Mouse (Mus musculus): ENCODE data around the gene Fhod1. TPM values are rescaled to one million over a fixed set of nuclear protein-coding genes. Genes with fewer than 3 reads are reported as not detected.

Gene Fhod1
- polyA plus RNA-seq, 1 experiment, result 13.0 TPM

- TF ChIP-seq POLR2A (IDR thresholded peaks at IDR 0.05; ENCODE audit: insufficient read depth, low read length), result no peak
- no peak for TF ChIP-seq CTCF (IDR thresholded peaks at IDR 0.05; ENCODE audit: low read depth, low read length)
- TF ChIP-seq EP300 (IDR thresholded peaks at IDR 0.05; ENCODE audit: insufficient read depth, low read depth, low read length), result no peak
- H3K27ac ChIP-seq (ENCODE audit: insufficient read depth, low read length), result peak within 1 kb of the TSS; percentile 21
- peaks cover 6% of the 10 kb centered on the region for H3K4me1 ChIP-seq (ENCODE audit: control insufficient read depth, insufficient read depth, low read length)
- peaks cover 36% of the 10 kb centered on the region for H3K36me3 ChIP-seq (ENCODE audit: control insufficient read depth, insufficient read depth, low read length, poor library complexity, severe bottlenecking)
- H3K9me3 ChIP-seq (replicated peaks; ENCODE audit: control insufficient read depth, insufficient read depth, low read length, poor library complexity, severe bottlenecking), result no peaks in the 10 kb centered on the region
- no peaks in the 10 kb centered on the region for H3K27me3 ChIP-seq (ENCODE audit: control insufficient read depth, insufficient read depth, low read length, poor library complexity, severe bottlenecking)
- H3K4me3 ChIP-seq (ENCODE audit: low read depth, low read length), result peak within 1 kb of the TSS; percentile 97
- H3K9ac ChIP-seq (ENCODE audit: low read depth, poor library complexity, severe bottlenecking), result peak within 1 kb of the TSS; percentile 94
Measured at GRCm38 (mm10) chr8:105297511-105298192, 50.1 kb downstream of the Fhod1 start, which contains the start of gene E2f4. Gene E2f4 (plus strand): TSS chr8:105297663.

DNA sequence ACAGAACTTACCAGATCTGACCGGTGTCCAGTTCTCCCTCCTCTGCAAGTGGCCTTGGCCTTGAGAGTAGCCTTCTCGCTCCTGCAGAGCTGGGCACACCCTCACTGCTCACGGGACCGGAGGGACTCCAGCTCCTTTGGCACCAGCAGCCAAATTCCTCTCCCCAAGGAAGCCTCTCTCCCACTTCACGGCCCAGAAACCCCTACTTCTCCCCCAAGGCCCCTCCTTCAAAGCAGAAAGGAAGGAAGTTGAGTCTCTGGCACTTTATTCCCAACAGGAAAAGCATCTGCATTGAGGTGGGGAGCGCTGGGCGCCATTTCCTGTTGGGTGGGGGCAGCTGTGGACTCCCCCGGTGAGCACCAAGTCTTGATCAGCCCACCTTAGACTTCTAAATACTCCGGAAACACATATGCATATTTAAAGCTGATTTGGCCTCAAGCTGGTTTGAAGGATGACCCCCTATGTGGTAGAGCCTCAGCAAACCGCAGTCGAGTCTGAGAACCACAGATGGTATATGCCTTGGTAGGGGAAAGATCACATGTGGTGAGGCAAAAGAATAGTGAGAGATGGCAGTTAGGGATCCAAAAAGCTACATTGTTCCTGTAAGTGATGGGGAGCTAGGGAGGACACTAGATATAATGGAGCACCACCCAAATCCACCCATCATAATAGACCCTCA, 51.7 kb downstream of the Fhod1 start, which contains the start of gene Exoc3l:
Gene Exoc3l (minus strand): TSS at position 207 of the 679 bp plus-strand sequence.
- Histone ChIP-seq H3K36me3 (ENCODE audit: control insufficient read depth, insufficient read depth, low read length, poor library complexity, severe bottlenecking) (peaks cover 22% of the 10 kb centered on the region), H3K9me3 (replicated peaks; ENCODE audit: control insufficient read depth, insufficient read depth, low read length, poor library complexity, severe bottlenecking) (no peaks in the 10 kb centered on the region), H3K4me1 (ENCODE audit: control insufficient read depth, insufficient read depth, low read length) (peaks cover 6% of the 10 kb centered on the region), H3K9ac (ENCODE audit: low read depth, poor library complexity, severe bottlenecking) (peak within 1 kb of the TSS; percentile 94), H3K4me3 (ENCODE audit: low read depth, low read length) (peak within 1 kb of the TSS; percentile 37), H3K27ac (ENCODE audit: insufficient read depth, low read length) (peak within 1 kb of the TSS; percentile 21; the same call in 1 of the 2 replicates), H3K27me3 (ENCODE audit: control insufficient read depth, insufficient read depth, low read length, poor library complexity, severe bottlenecking) (no peaks in the 10 kb centered on the region)
- no peak for TF ChIP-seq POLR2A (IDR thresholded peaks at IDR 0.05; ENCODE audit: insufficient read depth, low read length)
- TF ChIP-seq EP300 (IDR thresholded peaks at IDR 0.05; ENCODE audit: insufficient read depth, low read depth, low read length), result no peak
- TF ChIP-seq CTCF (IDR thresholded peaks at IDR 0.05; ENCODE audit: low read depth, low read length), result no peak

DNA sequence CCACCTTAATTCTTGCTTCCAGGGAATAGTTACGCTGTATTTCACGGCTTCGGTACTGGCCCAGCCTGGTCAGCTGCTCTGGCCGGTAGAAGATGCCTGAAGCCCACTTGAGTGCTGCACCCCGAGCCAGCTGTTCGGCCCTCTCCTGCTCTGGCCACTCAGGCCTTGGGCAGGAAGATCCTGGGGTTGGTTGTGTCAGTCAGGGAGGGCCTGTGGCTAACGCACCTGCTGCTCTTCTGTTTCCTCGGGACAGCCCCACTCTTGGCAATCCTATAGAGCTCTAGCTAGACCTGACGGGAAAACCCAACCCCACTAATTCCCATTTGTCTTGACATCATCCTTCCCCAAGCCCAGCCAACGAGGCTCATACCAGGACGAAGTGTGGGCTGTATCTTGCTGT, 52.5 kb downstream of the Fhod1 start:
- Histone ChIP-seq H3K36me3 (ENCODE audit: control insufficient read depth, insufficient read depth, low read length, poor library complexity, severe bottlenecking) (peaks cover 14% of the 10 kb centered on the region), H3K4me1 (ENCODE audit: control insufficient read depth, insufficient read depth, low read length) (peaks cover 6% of the 10 kb centered on the region), H3K27me3 (ENCODE audit: control insufficient read depth, insufficient read depth, low read length, poor library complexity, severe bottlenecking) (no peaks in the 10 kb centered on the region), H3K4me3 (ENCODE audit: low read depth, low read length) (peak overlapping the region; percentile 37), H3K27ac (ENCODE audit: insufficient read depth, low read length) (peak overlapping the region; percentile 7; the same call in 1 of the 2 replicates), H3K9me3 (replicated peaks; ENCODE audit: control insufficient read depth, insufficient read depth, low read length, poor library complexity, severe bottlenecking) (no peaks in the 10 kb centered on the region), H3K9ac (ENCODE audit: low read depth, poor library complexity, severe bottlenecking) (peak overlapping the region; percentile 34)
- no peak for TF ChIP-seq CTCF (IDR thresholded peaks at IDR 0.05; ENCODE audit: low read depth, low read length)
- TF ChIP-seq EP300 (IDR thresholded peaks at IDR 0.05; ENCODE audit: insufficient read depth, low read depth, low read length), result no peak
- no peak for TF ChIP-seq POLR2A (IDR thresholded peaks at IDR 0.05; ENCODE audit: insufficient read depth, low read length)

- Histone ChIP-seq H3K4me3 (ENCODE audit: low read depth, low read length) (peak overlapping the region; percentile 37; the same call in 1 of the 2 replicates), H3K9me3 (replicated peaks; ENCODE audit: control insufficient read depth, insufficient read depth, low read length, poor library complexity, severe bottlenecking) (no peaks in the 10 kb centered on the region), H3K9ac (ENCODE audit: low read depth, poor library complexity, severe bottlenecking) (no peak overlapping the region), H3K4me1 (ENCODE audit: control insufficient read depth, insufficient read depth, low read length) (peaks cover 6% of the 10 kb centered on the region), H3K27ac (ENCODE audit: insufficient read depth, low read length) (no peak overlapping the region), H3K36me3 (ENCODE audit: control insufficient read depth, insufficient read depth, low read length, poor library complexity, severe bottlenecking) (peaks cover 9% of the 10 kb centered on the region), H3K27me3 (ENCODE audit: control insufficient read depth, insufficient read depth, low read length, poor library complexity, severe bottlenecking) (no peaks in the 10 kb centered on the region)
- TF ChIP-seq EP300 (IDR thresholded peaks at IDR 0.05; ENCODE audit: insufficient read depth, low read depth, low read length) (no peak), POLR2A (IDR thresholded peaks at IDR 0.05; ENCODE audit: insufficient read depth, low read length) (no peak), CTCF (IDR thresholded peaks at IDR 0.05; ENCODE audit: low read depth, low read length) (no peak)
Measured at GRCm38 (mm10) chr8:105294776-105295175, 53.0 kb downstream of the Fhod1 start.

- peak overlapping the region; percentile 45 for H3K9ac ChIP-seq (ENCODE audit: low read depth, poor library complexity, severe bottlenecking)
- H3K4me3 ChIP-seq (ENCODE audit: low read depth, low read length), result peak overlapping the region; percentile 38
- H3K4me1 ChIP-seq (ENCODE audit: control insufficient read depth, insufficient read depth, low read length), result peaks cover 4% of the 10 kb centered on the region
Measured at GRCm38 (mm10) chr8:105293405-105293804, 54.3 kb downstream of the Fhod1 start.

More at GRCm38 (mm10) chr8:105293405-105293804, 54.3 kb downstream of the Fhod1 start:
- TF ChIP-seq POLR2A (IDR thresholded peaks at IDR 0.05; ENCODE audit: insufficient read depth, low read length) (no peak), EP300 (IDR thresholded peaks at IDR 0.05; ENCODE audit: insufficient read depth, low read depth, low read length) (no peak), CTCF (IDR thresholded peaks at IDR 0.05; ENCODE audit: low read depth, low read length) (no peak)
- Histone ChIP-seq H3K27me3 (ENCODE audit: control insufficient read depth, insufficient read depth, low read length, poor library complexity, severe bottlenecking) (no peaks in the 10 kb centered on the region), H3K36me3 (ENCODE audit: control insufficient read depth, insufficient read depth, low read length, poor library complexity, severe bottlenecking) (no peaks in the 10 kb centered on the region), H3K9me3 (replicated peaks; ENCODE audit: control insufficient read depth, insufficient read depth, low read length, poor library complexity, severe bottlenecking) (no peaks in the 10 kb centered on the region), H3K27ac (ENCODE audit: insufficient read depth, low read length) (no peak overlapping the region)
